Mouse (Mus musculus) liver, embryonic 13.5 days (tissue): ENCODE results near the gene Slc39a11. TPM values are rescaled to one million over a fixed set of nuclear protein-coding genes. Genes with fewer than 3 reads are reported as not detected.

Source experiments
- ATAC-seq: fragments of 200-750 bp; cut with Nextera tagmentation; 2 replicates; pipeline ENCODE4 v1.8.0; 2017; ENCODE audit warnings: low read depth, mild to moderate bottlenecking, moderate number of reproducible peaks, moderate library complexity
- DNase-seq: peaks from one replicate; pipeline ENCODE4 v3.0.0; 2022
- H3K27ac ChIP-seq: fragments of 300-500 bp; sonication (generic); 2 replicates; pipeline ENCODE4 v1.5.1; 2015; ENCODE audit warnings: moderate library complexity, mild to moderate bottlenecking, inconsistent platforms
- H3K27me3 ChIP-seq: fragments of 300-500 bp; sonication (generic); 2 replicates; pipeline ENCODE4 v1.6.1; 2015; ENCODE audit warnings: mild to moderate bottlenecking, inconsistent platforms
- H3K36me3 ChIP-seq: fragments of 300-500 bp; sonication (generic); 2 replicates; pipeline ENCODE4 v1.6.1; 2015; ENCODE audit warnings: mild to moderate bottlenecking, inconsistent platforms
- H3K4me1 ChIP-seq: fragments of 300-500 bp; sonication (generic); replicated peaks from 2 replicates; pipeline ENCODE4 v1.6.1; 2015; ENCODE audit warnings: inconsistent platforms
- H3K4me2 ChIP-seq: fragments of 300-500 bp; sonication (generic); 2 replicates; pipeline ENCODE4 v1.6.1; 2015; ENCODE audit warnings: inconsistent platforms, mild to moderate bottlenecking, moderate library complexity
- H3K4me3 ChIP-seq: fragments of 300-500 bp; sonication (generic); replicated peaks from 2 replicates; pipeline ENCODE4 v1.5.1; 2015; ENCODE audit warnings: mild to moderate bottlenecking, inconsistent platforms
- H3K9ac ChIP-seq: fragments of 300-500 bp; sonication (generic); 2 replicates; pipeline ENCODE4 v1.6.1; 2015; ENCODE audit warnings: mild to moderate bottlenecking, inconsistent platforms
- H3K9me3 ChIP-seq: fragments of 300-500 bp; sonication (generic); replicated peaks from 2 replicates; pipeline ENCODE4 v1.6.1; 2016; ENCODE audit warnings: inconsistent platforms
- WGBS: fragments of 180-500 bp; shearing (Covaris S2); methylation state at CpG from one replicate; pipeline ENCODE4 v1.1.7; 2015; ENCODE audit not compliant: insufficient replicate concordance; 5-methylcytosine and 5-hydroxymethylcytosine counted together
- polyA plus RNA-seq: library from polyadenylated mRNA; unstranded; fragments of >200 nt; fragmentation: Nextera tagmentation; extraction: Ambion mirVana; gene quantifications from 2 replicates; pipeline ENCODE4 v1.2.1, GENCODE M21; 2015

Slc39a11 gene
- polyA plus RNA-seq, 1 experiment from 2014 or later, result 15.0 TPM

DNA sequence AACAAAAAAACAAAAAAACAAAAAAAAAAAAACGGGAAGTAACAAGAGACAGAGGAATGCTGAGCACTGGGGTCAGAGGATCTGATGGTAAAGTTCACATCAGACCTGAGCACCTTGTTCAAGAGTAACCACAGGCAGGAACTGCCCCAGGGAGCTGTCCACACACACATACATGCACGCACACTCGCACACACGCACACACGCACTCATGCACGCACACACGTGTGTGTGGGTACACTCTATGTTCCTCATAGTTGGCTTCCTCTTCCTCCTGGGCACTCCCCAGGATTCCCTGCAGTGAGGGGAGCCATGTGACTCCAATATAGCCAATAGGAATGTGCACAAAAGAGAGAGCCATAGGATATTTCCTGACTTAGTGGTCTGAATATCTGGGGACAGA lies 227.3 kb downstream of the Slc39a11 start:
- Histone ChIP-seq H3K27me3 (no peaks in the 10 kb centered on the region), H3K4me1 (no peaks in the 10 kb centered on the region), H3K4me3 (no peak overlapping the region), H3K9me3 (no peaks in the 10 kb centered on the region), H3K9ac (no peak overlapping the region), H3K4me2 (no peak overlapping the region), H3K27ac (no peak overlapping the region), H3K36me3 (0 out of 2 replicates have a peak, but pooled peaks cover 2% of the 10 kb centered on the region)
- DNase-seq (no peak), ATAC-seq (no peak)
- 71% methylated on average over 7 of the region's 7 CpGs for WGBS

DNA sequence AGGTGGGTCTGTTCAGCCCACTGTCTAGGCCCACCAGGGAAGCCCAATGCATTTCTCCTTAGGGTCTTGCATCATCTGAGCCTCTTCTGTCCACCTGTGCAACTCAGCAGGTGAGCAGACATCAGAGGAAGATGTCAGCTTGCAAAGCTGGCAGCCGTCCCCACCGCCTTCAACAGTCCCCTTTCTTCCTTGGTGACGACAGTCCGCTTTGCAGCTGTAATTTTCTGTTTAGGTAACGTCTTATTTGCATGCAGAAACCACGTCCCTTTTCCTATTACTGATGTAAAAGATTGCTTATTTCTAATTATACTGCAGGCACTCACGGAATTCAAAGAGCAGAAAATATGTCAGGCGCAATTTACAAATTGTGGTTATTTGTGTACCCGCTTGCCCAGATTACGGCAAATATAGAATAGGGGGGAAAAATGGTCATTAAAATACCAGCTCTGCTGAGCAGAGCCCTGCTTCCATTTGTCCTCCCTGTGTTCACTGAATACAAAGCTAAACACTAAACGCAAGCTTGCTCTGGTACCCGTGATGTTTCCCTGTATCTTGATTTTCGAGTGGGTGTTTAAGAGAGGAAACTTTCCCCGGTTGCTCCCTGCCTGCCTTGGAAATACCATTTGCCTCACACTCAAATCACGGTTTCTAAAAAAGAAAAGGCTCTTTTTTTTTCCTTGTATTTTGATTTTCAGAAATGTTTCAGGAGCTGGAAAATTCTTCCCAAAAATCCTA lies 230.8 kb downstream of the Slc39a11 start:
- Histone ChIP-seq H3K36me3 (0 out of 2 replicates have a peak, but pooled peaks cover 2% of the 10 kb centered on the region), H3K27ac (no peak overlapping the region), H3K9ac (no peak overlapping the region), H3K9me3 (no peaks in the 10 kb centered on the region), H3K4me2 (no peak overlapping the region), H3K27me3 (no peaks in the 10 kb centered on the region), H3K4me3 (no peak overlapping the region), H3K4me1 (no peaks in the 10 kb centered on the region)
- DNase-seq, result no peak
- ATAC-seq, result no peak
- 73% methylated on average over 15 of the region's 15 CpGs for WGBS

DNA sequence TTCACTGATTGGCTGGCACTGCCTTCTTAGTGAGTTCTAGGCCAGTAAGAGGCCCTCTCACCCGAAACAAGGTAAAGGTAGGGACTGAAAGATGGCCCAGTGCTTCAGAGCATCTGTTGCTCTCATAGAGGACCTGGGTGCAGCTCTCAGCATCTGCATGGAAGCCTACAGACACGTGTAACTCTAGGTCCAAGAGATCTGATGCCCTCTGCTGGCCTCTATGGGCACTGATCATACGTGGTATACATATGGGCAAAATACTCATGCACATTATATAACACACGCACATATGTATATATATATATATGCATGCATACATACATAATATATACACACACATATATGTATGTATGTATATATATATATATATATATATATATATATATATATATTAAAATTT lies 231.9 kb downstream of the Slc39a11 start:
- H3K4me3 ChIP-seq, result no peak overlapping the region
- H3K27me3 ChIP-seq, result no peaks in the 10 kb centered on the region
- 0 out of 2 replicates have a peak, but pooled peaks cover 2% of the 10 kb centered on the region for H3K36me3 ChIP-seq
- ATAC-seq (no peak), DNase-seq (no peak)
- 63% methylated on average over 4 of the region's 4 CpGs for WGBS
- no peak overlapping the region for H3K4me2 ChIP-seq
- no peaks in the 10 kb centered on the region for H3K9me3 ChIP-seq
- no peak overlapping the region for H3K27ac ChIP-seq
- no peak overlapping the region for H3K9ac ChIP-seq
- no peaks in the 10 kb centered on the region for H3K4me1 ChIP-seq

DNA sequence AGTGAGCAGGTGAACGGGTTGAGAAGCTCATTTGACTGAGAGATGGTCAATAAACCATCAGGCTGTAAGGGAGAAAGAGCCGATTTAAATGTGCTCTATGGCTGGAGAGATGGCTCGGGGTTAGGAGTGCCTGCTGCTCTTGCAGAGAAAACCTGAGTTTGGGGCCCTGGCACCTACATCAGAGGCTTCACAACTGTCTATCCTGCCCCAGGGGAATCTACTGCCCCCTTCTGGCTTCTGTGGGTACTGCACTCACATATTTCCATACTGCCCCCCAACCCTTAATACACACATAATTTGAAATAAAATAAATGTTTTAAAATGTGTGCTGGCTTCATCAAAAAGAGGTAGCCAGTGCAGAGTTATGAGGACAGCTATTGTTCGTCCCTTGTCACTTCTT lies 237.3 kb downstream of the Slc39a11 start:
- DNase-seq, result no peak
- H3K4me3 ChIP-seq, result no peak overlapping the region
- no peaks in the 10 kb centered on the region for H3K4me1 ChIP-seq
- no peaks in the 10 kb centered on the region for H3K9me3 ChIP-seq
- H3K36me3 ChIP-seq, result no peaks in the 10 kb centered on the region
- no peak overlapping the region for H3K27ac ChIP-seq
- H3K9ac ChIP-seq, result no peak overlapping the region
- no peak for ATAC-seq
- no peak overlapping the region for H3K4me2 ChIP-seq
- H3K27me3 ChIP-seq, result no peaks in the 10 kb centered on the region
- WGBS, result 74% methylated on average over 4 of the region's 4 CpGs

DNA sequence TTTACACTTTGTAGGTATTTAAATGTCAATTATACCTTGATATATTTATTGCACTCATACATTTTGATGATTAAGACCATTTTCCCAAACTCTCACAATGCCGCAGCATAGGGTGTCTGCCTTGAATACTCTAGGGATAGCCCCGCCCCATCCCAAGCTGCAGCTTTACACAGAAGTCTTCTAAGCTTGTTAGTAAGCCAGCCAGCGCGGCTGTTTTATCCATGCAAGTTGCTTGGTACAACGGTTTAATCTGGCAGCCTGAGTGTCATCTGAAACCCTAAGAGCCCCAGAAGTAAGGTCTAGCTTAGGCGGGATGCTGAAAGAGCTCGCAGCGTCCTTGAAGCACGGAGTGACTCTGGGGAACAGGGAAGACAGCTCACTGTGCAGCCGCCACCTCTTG lies 238.1 kb downstream of the Slc39a11 start:
- Histone ChIP-seq H3K27me3 (no peaks in the 10 kb centered on the region), H3K4me3 (no peak overlapping the region), H3K36me3 (no peaks in the 10 kb centered on the region), H3K9ac (no peak overlapping the region), H3K27ac (no peak overlapping the region), H3K4me2 (no peak overlapping the region), H3K4me1 (no peaks in the 10 kb centered on the region), H3K9me3 (no peaks in the 10 kb centered on the region)
- ATAC-seq (no peak), DNase-seq (no peak)
- WGBS, result 76% methylated on average over 10 of the region's 10 CpGs

DNA sequence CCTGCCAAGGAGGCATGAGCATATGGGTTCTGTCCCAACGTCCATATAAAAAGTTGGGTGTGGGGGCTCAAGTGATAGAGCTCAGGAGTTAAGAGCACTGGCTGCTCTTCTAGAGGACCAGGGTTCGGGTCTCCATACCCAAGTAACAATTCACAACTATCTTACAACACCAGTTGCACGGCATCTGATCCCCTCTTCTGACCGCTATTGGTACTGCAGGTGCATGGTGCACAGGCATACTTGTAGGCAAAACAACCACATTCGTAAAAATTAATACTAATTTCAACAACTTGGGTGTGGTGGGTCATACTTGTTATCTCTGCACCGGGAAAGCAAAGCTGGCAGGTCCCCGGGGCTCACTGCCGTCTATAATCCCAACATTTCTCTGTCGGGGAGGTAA lies 240.8 kb downstream of the Slc39a11 start:
- H3K9ac ChIP-seq, result no peak overlapping the region
- DNase-seq, result no peak
- no peak for ATAC-seq
- no peak overlapping the region for H3K4me2 ChIP-seq
- H3K4me3 ChIP-seq, result no peak overlapping the region
- H3K9me3 ChIP-seq, result no peaks in the 10 kb centered on the region
- WGBS, result 75% methylated on average over 9 of the region's 9 CpGs
- H3K4me1 ChIP-seq, result no peaks in the 10 kb centered on the region
- H3K27ac ChIP-seq, result no peak overlapping the region
- H3K36me3 ChIP-seq, result no peaks in the 10 kb centered on the region
- H3K27me3 ChIP-seq, result no peaks in the 10 kb centered on the region

DNA sequence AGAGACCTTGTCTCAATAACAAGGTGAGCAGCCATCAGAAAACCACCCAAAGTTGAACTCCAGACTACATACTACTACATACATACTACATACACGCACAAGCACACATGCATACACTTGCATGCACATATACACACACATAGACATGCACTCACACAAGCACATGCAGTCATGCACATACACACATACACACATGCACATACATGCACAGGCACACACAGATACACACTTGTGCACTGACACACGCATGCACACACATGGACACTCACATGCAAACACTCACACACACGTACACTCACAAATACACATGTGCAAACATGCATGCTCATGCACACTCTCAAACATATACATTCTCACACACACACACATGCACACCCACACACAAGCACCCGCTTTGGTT lies 242.4 kb downstream of the Slc39a11 start:
- Histone ChIP-seq H3K27me3 (no peaks in the 10 kb centered on the region), H3K27ac (no peak overlapping the region), H3K4me1 (no peaks in the 10 kb centered on the region), H3K9me3 (no peaks in the 10 kb centered on the region), H3K36me3 (no peaks in the 10 kb centered on the region), H3K4me2 (no peak overlapping the region), H3K4me3 (no peak overlapping the region), H3K9ac (no peak overlapping the region)
- no peak for ATAC-seq
- DNase-seq, result no peak
- WGBS, result 82% methylated on average over 4 of the region's 4 CpGs

DNA sequence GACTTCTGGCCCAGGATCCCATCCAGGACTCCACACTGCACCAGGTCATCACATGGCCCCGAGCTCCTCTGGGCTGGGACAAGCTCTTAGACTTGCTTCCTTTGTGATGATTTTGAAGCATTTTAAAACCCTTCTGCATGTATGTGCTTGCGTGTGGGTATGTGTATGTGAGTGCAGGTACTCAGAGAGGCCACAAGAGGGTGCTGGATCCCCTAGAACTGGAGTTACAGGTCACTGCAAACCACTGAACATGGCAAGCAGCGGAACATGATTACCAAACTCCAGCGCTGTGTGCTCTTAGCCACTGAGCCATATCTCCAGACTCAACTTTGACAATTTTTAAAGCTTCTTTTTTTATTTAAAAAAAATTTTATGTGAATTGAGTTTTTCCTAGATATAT lies 249.0 kb downstream of the Slc39a11 start:
- WGBS, result 74% methylated on average over 4 of the region's 4 CpGs
- Histone ChIP-seq H3K9ac (no peak overlapping the region), H3K27me3 (no peaks in the 10 kb centered on the region), H3K27ac (no peak overlapping the region), H3K4me1 (no peaks in the 10 kb centered on the region), H3K9me3 (peaks cover 17% of the 10 kb centered on the region; the same call in 1 of the 2 replicates), H3K4me3 (no peak overlapping the region), H3K36me3 (no peaks in the 10 kb centered on the region), H3K4me2 (no peak overlapping the region)
- ATAC-seq, result no peak
- no peak for DNase-seq

DNA sequence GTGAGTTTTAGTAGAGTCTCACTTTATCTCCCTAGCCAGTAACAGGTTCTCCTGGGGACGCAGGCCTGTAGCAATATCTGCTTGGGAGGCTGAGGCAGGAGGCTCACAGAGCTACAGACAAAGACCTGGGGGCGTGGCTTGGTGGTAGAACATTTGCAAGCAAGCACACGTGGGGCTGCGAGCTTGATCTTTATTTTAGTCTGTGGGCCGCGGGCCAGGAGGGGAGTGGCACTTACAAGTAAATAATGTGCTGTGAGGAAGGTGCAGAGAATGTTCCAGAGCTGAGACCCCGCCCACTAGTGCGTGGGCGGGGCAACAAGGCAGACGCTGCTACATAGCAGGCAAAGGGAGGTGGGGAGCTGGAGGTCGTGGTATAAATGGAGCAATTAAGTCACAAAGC lies 250.3 kb downstream of the Slc39a11 start:
- Histone ChIP-seq H3K4me2 (no peak overlapping the region), H3K4me1 (no peaks in the 10 kb centered on the region), H3K36me3 (no peaks in the 10 kb centered on the region), H3K9me3 (peaks cover 17% of the 10 kb centered on the region; the same call in 1 of the 2 replicates), H3K9ac (no peak overlapping the region), H3K4me3 (no peak overlapping the region), H3K27ac (no peak overlapping the region), H3K27me3 (no peaks in the 10 kb centered on the region)
- WGBS, result 76% methylated on average over 11 of the region's 11 CpGs
- DNase-seq (no peak), ATAC-seq (no peak)

DNA sequence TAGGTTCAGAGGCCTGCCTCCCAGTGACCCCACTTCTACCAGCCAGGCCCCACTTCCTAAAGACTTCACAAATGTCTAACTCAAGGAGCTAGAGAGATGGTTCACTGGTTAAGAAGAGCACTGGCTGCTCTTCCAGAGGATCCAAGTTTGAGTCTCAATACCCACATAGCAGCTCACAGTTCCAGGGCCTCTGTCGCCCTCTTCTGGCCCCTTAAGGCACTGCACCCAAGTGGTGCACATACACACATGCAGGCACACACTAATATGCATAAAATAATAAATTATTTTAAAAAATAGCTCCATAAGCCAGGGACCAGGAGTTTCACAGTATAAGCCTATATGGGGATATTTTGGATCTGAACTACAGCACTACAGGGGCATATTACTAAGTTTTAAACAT lies 252.5 kb downstream of the Slc39a11 start:
- no peak overlapping the region for H3K9ac ChIP-seq
- no peak overlapping the region for H3K4me2 ChIP-seq
- no peak overlapping the region for H3K27ac ChIP-seq
- no peak overlapping the region for H3K4me3 ChIP-seq
- H3K27me3 ChIP-seq, result no peaks in the 10 kb centered on the region
- no peaks in the 10 kb centered on the region for H3K36me3 ChIP-seq
- DNase-seq (no peak), ATAC-seq (no peak)
- 47% methylated on average over 1 of the region's 1 CpGs for WGBS
- no peaks in the 10 kb centered on the region for H3K4me1 ChIP-seq
- H3K9me3 ChIP-seq, result peaks cover 17% of the 10 kb centered on the region; the same call in 1 of the 2 replicates

DNA sequence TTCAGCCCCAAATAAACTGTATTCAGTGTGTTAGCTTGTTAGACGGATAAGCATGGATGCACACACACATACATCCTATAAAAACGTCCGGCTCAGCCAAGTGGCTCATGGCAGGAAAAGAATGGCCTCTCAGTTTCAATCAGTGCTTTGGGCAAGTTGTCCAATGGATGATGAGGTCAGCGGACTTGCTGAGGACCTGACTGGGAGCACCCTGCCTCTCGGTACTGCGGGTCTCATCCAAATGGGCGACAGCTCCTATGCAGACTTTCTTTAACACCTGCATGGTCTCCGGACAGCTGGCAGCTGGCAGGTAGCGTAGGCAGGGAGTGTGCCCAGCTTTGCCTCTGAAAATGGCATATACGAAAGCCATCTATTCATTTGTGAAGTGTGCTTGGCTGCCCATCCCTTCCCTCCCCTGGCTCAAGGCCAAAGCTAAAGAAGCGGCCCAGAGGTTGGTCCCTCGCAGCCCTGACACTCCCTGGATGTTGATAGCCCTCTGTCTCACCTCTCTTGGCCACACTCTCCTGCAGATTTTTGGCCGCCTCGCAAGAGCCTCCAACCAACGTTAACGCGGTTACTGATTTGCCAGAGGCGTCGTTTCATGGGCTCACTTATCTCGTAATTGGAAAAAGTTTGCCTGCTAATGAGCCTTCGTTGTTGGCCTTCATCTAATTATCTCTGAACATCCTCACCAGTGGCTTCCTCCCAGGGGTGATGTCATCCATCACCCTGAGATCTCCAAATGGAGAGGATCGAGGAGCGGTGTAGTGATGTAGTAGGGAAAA lies 256.3 kb downstream of the Slc39a11 start:
- Histone ChIP-seq H3K27me3 (no peaks in the 10 kb centered on the region), H3K9me3 (peaks cover 11% of the 10 kb centered on the region; the same call in 1 of the 2 replicates), H3K9ac (no peak overlapping the region), H3K27ac (no peak overlapping the region), H3K36me3 (no peaks in the 10 kb centered on the region), H3K4me3 (no peak overlapping the region), H3K4me1 (no peaks in the 10 kb centered on the region), H3K4me2 (no peak overlapping the region)
- 74% methylated on average over 23 of the region's 23 CpGs for WGBS
- ATAC-seq (no peak), DNase-seq (no peak)
